Mouse (Mus musculus) regulatory T cell (primary cell): ENCODE measurements around the gene Abt1.

Experiments
- in situ Hi-C: fragments of 300-600 bp; cut with MboI, MseI; formaldehyde crosslinking; loops from one replicate; pipeline ENCODE4 v1.15.1; 2025; ENCODE audit warnings: high pct_unique_total_duplicates

Gene Abt1

GRCm38 (mm10) chr13:23423286-23424051 is at the start of gene Abt1:
Gene Abt1 (minus strand): TSS chr13:23423866.
- in situ Hi-C loops: loop anchor here (10.0 kb wide), 2 partner anchors 171 to 1709 kb away; partner anchors contain the start of genes Hist1h2ai, Hist1h2bl and Hist1h3h

GRCm38 (mm10) chr13:23466911-23467310 is 43.2 kb upstream of the Abt1 start:
- in situ Hi-C loops: no loop called here

- in situ Hi-C loops: no loop called here
These were observed 42.6 kb upstream of the Abt1 start for GRCm38 (mm10) chr13:23466306-23466705.

- in situ Hi-C loops: no loop called here
These were observed 42.0 kb upstream of the Abt1 start, which contains the start of gene Btn1a1 for GRCm38 (mm10) chr13:23465600-23466109. Gene Btn1a1 (minus strand): TSS chr13:23465901.

- in situ Hi-C loops: loop anchor here (5.0 kb wide), 1 partner anchor 42 kb away; no protein-coding TSS in a partner anchor
These were observed 41.2 kb upstream of the Abt1 start for GRCm38 (mm10) chr13:23464841-23465366.

- in situ Hi-C loops: loop anchor here (5.0 kb wide), 1 partner anchor 43 kb away; no protein-coding TSS in a partner anchor
These were observed 40.6 kb upstream of the Abt1 start for GRCm38 (mm10) chr13:23464224-23464637.

GRCm38 (mm10) chr13:23463381-23464223 is 39.9 kb upstream of the Abt1 start:
- in situ Hi-C loops: loop anchor here (5.0 kb wide), 1 partner anchor 44 kb away; no protein-coding TSS in a partner anchor

- in situ Hi-C loops: loop anchor here (5.0 kb wide), 1 partner anchor 45 kb away; no protein-coding TSS in a partner anchor
These were observed 39.0 kb upstream of the Abt1 start for GRCm38 (mm10) chr13:23462669-23463068.

GRCm38 (mm10) chr13:23462063-23462462 is 38.4 kb upstream of the Abt1 start:
- in situ Hi-C loops: loop anchor here (5.0 kb wide), 1 partner anchor 45 kb away; no protein-coding TSS in a partner anchor

- in situ Hi-C loops: loop anchor here (10.0 kb wide), 1 partner anchor 1175 kb away; no protein-coding TSS in a partner anchor
These were observed 35.7 kb upstream of the Abt1 start for GRCm38 (mm10) chr13:23459264-23459846.

GRCm38 (mm10) chr13:23453926-23454325 is 30.3 kb upstream of the Abt1 start:
- in situ Hi-C loops: loop anchor here (10.0 kb wide), 1 partner anchor 1181 kb away; no protein-coding TSS in a partner anchor

- in situ Hi-C loops: loop anchor here (10.0 kb wide), 1 partner anchor 1181 kb away; no protein-coding TSS in a partner anchor
These were observed 29.7 kb upstream of the Abt1 start for GRCm38 (mm10) chr13:23453362-23453862.

GRCm38 (mm10) chr13:23450398-23450797 is 26.7 kb upstream of the Abt1 start:
- in situ Hi-C loops: loop anchor here (10.0 kb wide), 1 partner anchor 1184 kb away; no protein-coding TSS in a partner anchor

GRCm38 (mm10) chr13:23449235-23450095 is 25.8 kb upstream of the Abt1 start:
- in situ Hi-C loops: loop anchor here (5.0 to 10.0 kb wide), 2 partner anchors 1185 to 1422 kb away; no protein-coding TSS in a partner anchor

GRCm38 (mm10) chr13:23448758-23449157 is 25.1 kb upstream of the Abt1 start:
- in situ Hi-C loops: loop anchor here (5.0 kb wide), 1 partner anchor 1421 kb away; no protein-coding TSS in a partner anchor

- in situ Hi-C loops: loop anchor here (5.0 kb wide), 1 partner anchor 1419 kb away; no protein-coding TSS in a partner anchor
These were observed 22.9 kb upstream of the Abt1 start for GRCm38 (mm10) chr13:23446498-23446952.

- in situ Hi-C loops: loop anchor here (5.0 kb wide), 1 partner anchor 1418 kb away; no protein-coding TSS in a partner anchor
These were observed 22.1 kb upstream of the Abt1 start for GRCm38 (mm10) chr13:23445561-23446320.

- in situ Hi-C loops: loop anchor here (5.0 kb wide), 1 partner anchor 1418 kb away; no protein-coding TSS in a partner anchor
These were observed 21.5 kb upstream of the Abt1 start for GRCm38 (mm10) chr13:23445156-23445555.
